Mouse (Mus musculus): ENCODE results near the gene Znrf4. TPM values are rescaled to one million over a fixed set of nuclear protein-coding genes. Genes with fewer than 3 reads are reported as not detected.
A peak's percentile ranks its signal among the peaks of the same experiment; 100 is the strongest.

Znrf4 gene
- total and polyA plus RNA-seq, 2 experiments from 2014 or later: not detected

DNA sequence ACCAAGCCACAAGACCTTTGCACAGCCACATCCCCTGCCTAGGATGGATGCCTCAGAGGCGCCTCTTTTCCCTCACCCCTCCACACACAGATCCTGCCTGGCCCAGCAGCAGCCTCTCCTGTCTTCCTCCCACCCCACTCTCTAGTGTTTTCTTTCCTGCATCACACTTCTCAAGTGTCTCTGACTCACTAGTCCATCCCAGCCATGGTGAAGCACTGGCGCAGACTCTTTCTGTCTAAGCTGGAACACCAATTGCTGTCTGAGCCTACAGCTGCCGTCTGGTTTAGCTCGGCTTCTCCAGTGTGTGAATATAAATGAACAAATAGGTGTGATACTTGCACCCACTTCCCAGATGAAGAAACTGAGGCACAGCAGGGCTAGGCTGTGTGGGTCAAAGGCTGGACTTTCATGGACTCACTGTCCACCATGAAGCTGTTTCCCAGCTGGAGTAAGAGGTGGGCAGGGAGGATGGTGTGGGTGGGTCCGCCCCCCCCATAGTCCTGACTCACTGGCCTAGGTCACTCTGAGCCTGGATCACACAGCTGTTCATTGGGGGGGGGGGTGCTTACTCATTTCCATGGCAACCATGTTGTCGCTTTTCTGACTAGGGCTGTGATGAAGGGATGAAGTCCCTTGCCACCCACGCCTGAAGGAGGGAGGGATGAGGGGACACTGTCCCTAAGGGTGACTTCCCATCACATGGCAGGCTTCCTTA lies 21.6 kb downstream of the Znrf4 start:
- H3K4me2 ChIP-seq (ENCODE audit: low read depth, low read length): no peak overlapping the region
- no peak for TF ChIP-seq CTCF (IDR thresholded peaks at IDR 0.05; ENCODE audit: low read depth)
- H3K9ac ChIP-seq (replicated peaks; ENCODE audit: low read length): no peak overlapping the region
- H3K9me3 ChIP-seq (ENCODE audit: low read length): peaks cover 8% of the 10 kb centered on the region; the same call in 1 of the 2 replicates
- no peaks in the 10 kb centered on the region for H3K36me3 ChIP-seq (ENCODE audit: insufficient read depth, low read length)
- H3K4me1 ChIP-seq (ENCODE audit: insufficient read depth, low read length): peaks cover 6% of the 10 kb centered on the region
- WGBS: 78% methylated on average over 7 of the region's 7 CpGs
- DNase-seq (ENCODE audit: low spot score) (no peak), ATAC-seq (no peak)
- no peaks in the 10 kb centered on the region for H3K27me3 ChIP-seq (ENCODE audit: insufficient read depth, low read length)
- H3K27ac ChIP-seq: no peak overlapping the region
- H3K4me3 ChIP-seq (ENCODE audit: low read length): no peak overlapping the region

DNA sequence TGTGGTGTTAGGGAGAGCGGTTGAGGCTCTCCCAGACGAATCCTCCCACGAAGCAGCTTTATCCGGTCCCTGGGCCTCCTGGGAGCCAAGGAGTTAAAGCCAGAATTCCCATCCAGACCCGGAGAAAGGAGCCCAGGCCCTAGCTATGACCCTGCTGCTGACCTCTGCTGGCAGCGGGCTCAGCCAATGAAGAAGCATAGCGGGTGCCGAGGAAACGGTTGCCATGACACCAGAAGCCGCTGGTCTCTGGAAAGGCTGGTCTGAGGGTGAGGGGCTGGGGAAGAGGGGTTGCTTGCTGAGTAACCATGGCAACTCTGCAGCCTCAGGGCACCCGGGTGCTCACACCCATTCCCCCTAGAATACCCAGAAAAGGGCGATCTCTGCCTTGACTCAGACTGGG lies 24.2 kb downstream of the Znrf4 start:
- Histone ChIP-seq H3K4me2 (ENCODE audit: low read depth, low read length) (no peak overlapping the region), H3K9ac (replicated peaks; ENCODE audit: low read length) (no peak overlapping the region), H3K36me3 (ENCODE audit: insufficient read depth, low read length) (no peaks in the 10 kb centered on the region), H3K4me1 (ENCODE audit: insufficient read depth, low read length) (peaks cover 6% of the 10 kb centered on the region), H3K27me3 (ENCODE audit: insufficient read depth, low read length) (no peaks in the 10 kb centered on the region), H3K4me3 (ENCODE audit: low read length) (no peak overlapping the region), H3K27ac (peak overlapping the region; percentile 46; the same call in 1 of the 2 replicates), H3K9me3 (ENCODE audit: low read length) (no peaks in the 10 kb centered on the region)
- no peak for TF ChIP-seq CTCF (IDR thresholded peaks at IDR 0.05; ENCODE audit: low read depth)
- peak; percentile 82 for DNase-seq (ENCODE audit: low spot score)
- 3% methylated on average over 12 of the region's 12 CpGs for WGBS
- peak; percentile 73 for ATAC-seq

DNA sequence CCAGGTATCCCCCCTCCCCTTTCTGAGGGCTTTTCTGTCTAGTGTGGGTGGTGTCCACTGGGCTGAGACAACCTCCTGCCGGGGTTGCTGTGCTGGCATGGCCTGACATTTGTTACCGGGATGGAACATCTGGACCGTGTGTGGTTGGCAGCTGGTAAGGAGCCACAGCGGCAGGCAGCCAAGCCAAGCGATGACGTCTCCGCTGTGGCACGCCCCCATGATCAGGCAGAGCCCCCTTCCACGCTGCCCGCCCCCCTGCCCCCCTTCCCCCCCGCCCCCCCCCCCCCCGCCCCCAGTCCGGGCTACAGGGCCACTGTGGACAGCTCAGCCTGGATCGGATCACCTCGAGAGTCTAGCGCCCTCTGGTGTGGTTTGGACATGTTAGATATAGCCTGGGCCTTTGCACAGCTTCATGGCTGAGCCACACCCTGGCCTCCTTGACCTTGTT lies 24.8 kb downstream of the Znrf4 start:
- Histone ChIP-seq H3K4me1 (ENCODE audit: insufficient read depth, low read length) (peaks cover 6% of the 10 kb centered on the region), H3K9ac (replicated peaks; ENCODE audit: low read length) (no peak overlapping the region), H3K27me3 (ENCODE audit: insufficient read depth, low read length) (no peaks in the 10 kb centered on the region), H3K4me2 (ENCODE audit: low read depth, low read length) (no peak overlapping the region), H3K4me3 (ENCODE audit: low read length) (no peak overlapping the region), H3K9me3 (ENCODE audit: low read length) (no peaks in the 10 kb centered on the region), H3K36me3 (ENCODE audit: insufficient read depth, low read length) (no peaks in the 10 kb centered on the region), H3K27ac (peak overlapping the region; percentile 60; the same call in 1 of the 2 replicates)
- peak; percentile 81 for ATAC-seq
- peak; percentile 63 for TF ChIP-seq CTCF (IDR thresholded peaks at IDR 0.05; ENCODE audit: low read depth)
- WGBS: under 1% methylated on average over 10 of the region's 16 CpGs
- DNase-seq (ENCODE audit: low spot score): peak; percentile 81

DNA sequence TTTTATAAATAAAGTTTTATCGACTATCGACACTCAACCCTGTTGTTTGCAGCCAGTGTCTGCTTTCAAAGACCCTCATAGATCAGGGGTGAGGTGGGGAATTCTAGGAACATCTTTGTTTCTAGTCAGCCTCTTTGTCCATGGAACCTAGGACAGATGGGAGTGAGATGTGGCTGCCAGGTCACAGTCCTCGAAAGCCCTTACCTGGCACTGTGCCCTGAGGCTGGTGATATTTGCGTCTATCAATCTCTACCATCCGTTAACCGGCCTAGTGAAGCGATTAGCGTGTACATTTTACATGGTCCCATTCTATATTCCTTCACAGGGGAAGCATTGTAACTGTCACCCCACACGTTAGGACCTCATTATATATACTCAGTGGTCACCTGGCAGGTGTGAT lies 26.3 kb downstream of the Znrf4 start:
- Histone ChIP-seq H3K4me1 (ENCODE audit: insufficient read depth, low read length) (peaks cover 6% of the 10 kb centered on the region), H3K9ac (replicated peaks; ENCODE audit: low read length) (no peak overlapping the region), H3K9me3 (ENCODE audit: low read length) (no peaks in the 10 kb centered on the region), H3K36me3 (ENCODE audit: insufficient read depth, low read length) (no peaks in the 10 kb centered on the region), H3K4me3 (ENCODE audit: low read length) (no peak overlapping the region), H3K27ac (no peak overlapping the region), H3K4me2 (ENCODE audit: low read depth, low read length) (no peak overlapping the region), H3K27me3 (ENCODE audit: insufficient read depth, low read length) (no peaks in the 10 kb centered on the region)
- ATAC-seq (no peak), DNase-seq (ENCODE audit: low spot score) (no peak)
- 79% methylated on average over 9 of the region's 9 CpGs for WGBS
- no peak for TF ChIP-seq CTCF (IDR thresholded peaks at IDR 0.05; ENCODE audit: low read depth)

DNA sequence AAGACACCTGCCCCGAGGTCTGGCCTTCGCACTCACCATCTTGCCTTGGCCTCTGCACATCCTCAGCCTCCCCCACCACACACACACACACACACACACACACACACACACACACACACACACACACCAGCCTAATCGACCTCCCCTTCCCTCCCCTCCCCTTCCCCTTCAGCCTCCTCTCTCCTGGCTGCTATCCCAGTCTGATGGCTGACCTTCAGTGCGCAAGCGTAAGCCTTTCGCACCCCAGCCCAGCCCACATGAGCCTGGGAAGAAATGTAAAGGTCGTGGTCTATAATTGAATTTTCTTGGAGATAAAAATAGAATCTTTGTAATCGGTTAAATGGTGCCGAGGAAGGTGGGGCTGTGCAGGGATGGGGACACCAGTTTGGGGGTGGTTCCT lies 27.1 kb downstream of the Znrf4 start:
- no peak overlapping the region for H3K9ac ChIP-seq (replicated peaks; ENCODE audit: low read length)
- H3K4me3 ChIP-seq (ENCODE audit: low read length): no peak overlapping the region
- DNase-seq (ENCODE audit: low spot score) (peak; percentile 46), ATAC-seq (no peak)
- H3K9me3 ChIP-seq (ENCODE audit: low read length): no peaks in the 10 kb centered on the region
- H3K36me3 ChIP-seq (ENCODE audit: insufficient read depth, low read length): no peaks in the 10 kb centered on the region
- no peaks in the 10 kb centered on the region for H3K27me3 ChIP-seq (ENCODE audit: insufficient read depth, low read length)
- no peak overlapping the region for H3K27ac ChIP-seq
- 41% methylated on average over 9 of the region's 9 CpGs for WGBS
- H3K4me1 ChIP-seq (ENCODE audit: insufficient read depth, low read length): peaks cover 6% of the 10 kb centered on the region
- TF ChIP-seq CTCF (IDR thresholded peaks at IDR 0.05; ENCODE audit: low read depth): no peak
- no peak overlapping the region for H3K4me2 ChIP-seq (ENCODE audit: low read depth, low read length)

DNA sequence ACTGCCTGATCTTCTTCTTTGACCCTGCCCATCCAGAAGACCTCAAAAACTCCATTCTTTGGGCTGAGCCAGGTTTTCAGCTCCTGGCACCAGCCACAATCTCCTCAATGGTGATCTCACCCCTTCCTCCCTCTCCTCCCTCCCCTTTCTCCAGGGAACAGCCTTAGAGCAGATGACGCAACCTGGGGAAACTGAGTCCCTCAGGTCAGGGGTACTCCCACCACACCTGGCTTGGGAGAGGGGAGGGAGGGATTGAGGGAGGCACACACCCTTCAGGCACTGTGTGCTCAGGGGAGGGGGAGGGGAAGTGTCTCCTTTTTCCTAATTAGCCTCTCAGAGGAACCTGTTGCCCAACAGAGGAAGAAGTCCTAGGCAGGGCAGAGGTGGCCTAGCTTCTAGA lies 29.6 kb downstream of the Znrf4 start:
- Histone ChIP-seq H3K9ac (replicated peaks; ENCODE audit: low read length) (no peak overlapping the region), H3K27me3 (ENCODE audit: insufficient read depth, low read length) (no peaks in the 10 kb centered on the region), H3K36me3 (ENCODE audit: insufficient read depth, low read length) (no peaks in the 10 kb centered on the region), H3K4me1 (ENCODE audit: insufficient read depth, low read length) (peaks cover under 1% of the 10 kb centered on the region), H3K4me3 (ENCODE audit: low read length) (no peak overlapping the region), H3K9me3 (ENCODE audit: low read length) (no peaks in the 10 kb centered on the region), H3K27ac (no peak overlapping the region), H3K4me2 (ENCODE audit: low read depth, low read length) (no peak overlapping the region)
- 100% methylated on average over 1 of the region's 1 CpGs for WGBS
- TF ChIP-seq CTCF (IDR thresholded peaks at IDR 0.05; ENCODE audit: low read depth): no peak
- DNase-seq (ENCODE audit: low spot score): no peak
- no peak for ATAC-seq

DNA sequence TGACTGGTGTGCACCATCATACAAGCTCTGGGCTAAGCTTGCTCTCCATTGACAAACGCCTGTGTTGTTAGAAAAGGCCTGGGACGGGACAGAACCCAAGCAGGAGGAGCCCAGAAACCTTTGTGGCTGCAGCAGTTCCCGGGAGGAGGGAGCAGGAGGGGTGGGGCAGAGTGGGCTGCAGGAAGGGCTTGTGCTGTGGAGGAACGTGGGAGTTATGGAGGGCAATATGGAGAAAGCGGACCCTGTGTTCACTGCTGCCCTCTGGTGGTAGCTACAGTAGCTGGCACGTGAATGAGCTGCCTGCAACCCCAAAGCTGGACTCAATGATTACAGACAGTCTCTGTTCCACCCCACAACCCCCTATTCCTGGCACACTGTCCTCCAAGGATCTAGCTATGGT lies 32.9 kb downstream of the Znrf4 start:
- Histone ChIP-seq H3K27me3 (ENCODE audit: insufficient read depth, low read length) (no peaks in the 10 kb centered on the region), H3K9me3 (ENCODE audit: low read length) (no peaks in the 10 kb centered on the region), H3K36me3 (ENCODE audit: insufficient read depth, low read length) (no peaks in the 10 kb centered on the region), H3K4me1 (ENCODE audit: insufficient read depth, low read length) (no peaks in the 10 kb centered on the region), H3K27ac (no peak overlapping the region), H3K4me2 (ENCODE audit: low read depth, low read length) (no peak overlapping the region), H3K4me3 (ENCODE audit: low read length) (no peak overlapping the region), H3K9ac (replicated peaks; ENCODE audit: low read length) (no peak overlapping the region)
- peak; percentile 78 for DNase-seq (ENCODE audit: low spot score)
- peak; percentile 94 for TF ChIP-seq CTCF (IDR thresholded peaks at IDR 0.05; ENCODE audit: low read depth)
- 9% methylated on average over 6 of the region's 6 CpGs for WGBS
- no peak for ATAC-seq

Measured in hindbrain, postnatal 0 days (tissue).